Mouse (Mus musculus) inflammation-experienced regulatory T-cells (primary cell): Measurements from ENCODE around the gene Gm43951. TPM values are rescaled to one million over a fixed set of nuclear protein-coding genes. Genes with fewer than 3 reads are reported as not detected.

Experiments
- polyA plus RNA-seq, 2 experiments: library from polyadenylated mRNA; unstranded; fragments of 100-300 nt; shearing (Covaris generic); gene quantifications; one replicate each; pipeline ENCODE4 v1.2.1; 2017

Gene Gm43951
- under 1 TPM; 0.47 to 0.51 TPM for polyA plus RNA-seq

GRCm38 (mm10) chr11:72206341-72207203, at the start of gene Gm43951:
TSS of gene Gm43951 (minus strand) at chr11:72206840.

GRCm38 (mm10) chr11:72215410-72215797, 8.8 kb upstream of the Gm43951 start, which contains the start of gene Med31:
TSS of gene Med31 (minus strand) at chr11:72215592.

GRCm38 (mm10) chr11:72207204-72207833, 679 bp upstream of the Gm43951 start, which contains the start of the genes 4933427D14Rik and Txndc17:
TSS of gene 4933427D14Rik (minus strand) at chr11:72207459.
TSS of gene Txndc17 (plus strand) at chr11:72207547.

Other genes with a start within 250 kb of the Gm43951 start
- gene Aipl1, start 169.3 kb downstream of the Gm43951 start, polyA plus RNA-seq = under 1 TPM; 0.45 to 0.48 TPM
- 1 to 10 TPM in 1 of 2 experiments, under 1 TPM in 1; 0.37 to 1.6 TPM for gene Pimreg, start 164.8 kb downstream of the Gm43951 start, polyA plus RNA-seq
- 1 to 10 TPM in 1 of 2 experiments, under 1 TPM in 1; 0.71 to 2.9 TPM for gene Pitpnm3, start 71.1 kb downstream of the Gm43951 start, polyA plus RNA-seq
- 10 to 100 TPM; 16.5 to 21.4 TPM for gene 4933427D14Rik, start 619 bp upstream of the Gm43951 start, polyA plus RNA-seq
- gene Txndc17, start 707 bp upstream of the Gm43951 start, polyA plus RNA-seq = 100 to 1,000 TPM in 1 of 2 experiments, 10 to 100 TPM in 1; 84.0 to 101 TPM
- 10 to 100 TPM; 18.3 to 20.7 TPM for gene Med31, start 8.8 kb upstream of the Gm43951 start, polyA plus RNA-seq
- under 1 TPM; 0.08 to 0.10 TPM for gene Slc13a5, start 60.4 kb upstream of the Gm43951 start, polyA plus RNA-seq
- 10 to 100 TPM; 64.3 to 80.6 TPM for gene Xaf1, start 94.8 kb upstream of the Gm43951 start, polyA plus RNA-seq
- 1 to 10 TPM in 1 of 2 experiments, under 1 TPM in 1; 0.34 to 1.4 TPM for gene Fbxo39, start 107.6 kb upstream of the Gm43951 start, polyA plus RNA-seq
- not detected for gene Tekt1, start 155.6 kb upstream of the Gm43951 start, polyA plus RNA-seq
- 1 to 10 TPM in 1 of 2 experiments, under 1 TPM in 1; 0.07 to 1.1 TPM for gene Smtnl2, start 204.9 kb upstream of the Gm43951 start, polyA plus RNA-seq
- not detected for gene Ggt6, start 228.7 kb upstream of the Gm43951 start, polyA plus RNA-seq
- gene Mybbp1a, start 234.5 kb upstream of the Gm43951 start, polyA plus RNA-seq = 100 to 1,000 TPM in 1 of 2 experiments, 10 to 100 TPM in 1; 96.4 to 113 TPM